Mouse (Mus musculus) neural tube, embryonic 13.5 days (tissue): ENCODE measurements around the gene Olfr1368. TPM values are rescaled to one million over a fixed set of nuclear protein-coding genes. Genes with fewer than 3 reads are reported as not detected.

Source experiments
- ATAC-seq: fragments of 200-750 bp; cut with Nextera tagmentation; 2 replicates; pipeline ENCODE4 v1.8.0; 2017; ENCODE audit warnings: low read depth, mild to moderate bottlenecking, moderate TSS enrichment, moderate library complexity
- H3K27ac ChIP-seq: fragments of 300-500 bp; sonication (generic); replicated peaks from 2 replicates; pipeline ENCODE4 v1.5.1; 2015; ENCODE audit warnings: moderate library complexity, mild to moderate bottlenecking, inconsistent platforms
- H3K27me3 ChIP-seq: fragments of 300-500 bp; sonication (generic); 2 replicates; pipeline ENCODE4 v1.6.1; 2015; ENCODE audit warnings: mild to moderate bottlenecking, inconsistent platforms
- H3K36me3 ChIP-seq: fragments of 300-500 bp; sonication (generic); 2 replicates; pipeline ENCODE4 v1.6.1; 2015; ENCODE audit warnings: mild to moderate bottlenecking, inconsistent platforms
- H3K4me1 ChIP-seq: fragments of 300-500 bp; sonication (generic); replicated peaks from 2 replicates; pipeline ENCODE4 v1.6.1; 2015; ENCODE audit warnings: inconsistent platforms
- H3K4me2 ChIP-seq: fragments of 300-500 bp; sonication (generic); 2 replicates; pipeline ENCODE4 v1.6.1; 2015; ENCODE audit warnings: inconsistent platforms, mild to moderate bottlenecking, moderate library complexity
- H3K4me3 ChIP-seq: fragments of 300-500 bp; sonication (generic); 2 replicates; pipeline ENCODE4 v1.5.1; 2015; ENCODE audit warnings: mild to moderate bottlenecking, inconsistent platforms
- H3K9ac ChIP-seq: fragments of 300-500 bp; sonication (generic); 2 replicates; pipeline ENCODE4 v1.6.1; 2015; ENCODE audit warnings: moderate library complexity, mild to moderate bottlenecking, inconsistent platforms
- H3K9me3 ChIP-seq: fragments of 300-500 bp; sonication (generic); 2 replicates; pipeline ENCODE4 v1.6.1; 2016; ENCODE audit warnings: inconsistent platforms
- WGBS: fragments of 180-500 bp; shearing (Covaris S2); methylation state at CpG from one replicate; pipeline ENCODE4 v1.1.7; 2015; 5-methylcytosine and 5-hydroxymethylcytosine counted together
- polyA plus RNA-seq: library from polyadenylated mRNA; unstranded; fragments of >200 nt; fragmentation: Nextera tagmentation; extraction: Ambion mirVana; gene quantifications from 2 replicates; pipeline ENCODE4 v1.2.1, GENCODE M21; 2015

Olfr1368 gene
- polyA plus RNA-seq, 1 experiment from 2014 or later = not detected

- no peaks in the 10 kb centered on the region for H3K27me3 ChIP-seq
- no peaks in the 10 kb centered on the region for H3K4me1 ChIP-seq
- H3K27ac ChIP-seq = no peak overlapping the region
- WGBS = 96% methylated on average over 3 of the region's 3 CpGs
- H3K9me3 ChIP-seq = no peaks in the 10 kb centered on the region
- H3K9ac ChIP-seq = no peak overlapping the region
- no peak for ATAC-seq
- no peaks in the 10 kb centered on the region for H3K36me3 ChIP-seq
- no peak overlapping the region for H3K4me3 ChIP-seq
- no peak overlapping the region for H3K4me2 ChIP-seq
Measured at GRCm38 (mm10) chr13:21109759-21110158, 35.9 kb downstream of the Olfr1368 start.

Other genes with a start within 250 kb of the Olfr1368 start
- not detected in 2 replicates for gene Olfr1370, start 70.9 kb downstream of the Olfr1368 start, polyA plus RNA-seq
- not detected in 2 replicates for gene Olfr1369-ps1, start 34.4 kb downstream of the Olfr1368 start, polyA plus RNA-seq
- gene Olfr263, start 16.2 kb downstream of the Olfr1368 start, polyA plus RNA-seq = not detected in 2 replicates
- gene Trim27, start 33.6 kb upstream of the Olfr1368 start, polyA plus RNA-seq = 82.9 and 88.9 TPM in 2 replicates
- gene Gpx5, start 146.9 kb upstream of the Olfr1368 start, polyA plus RNA-seq = not detected in 2 replicates
- gene Gpx6, start 166.3 kb upstream of the Olfr1368 start, polyA plus RNA-seq = not detected in 2 replicates
- not detected in 2 replicates for gene Olfr1367, start 201.0 kb upstream of the Olfr1368 start, polyA plus RNA-seq
- 13.8 and 14.4 TPM in 2 replicates for gene Zscan12, start 217.0 kb upstream of the Olfr1368 start, polyA plus RNA-seq